Mouse (Mus musculus) layer of hippocampus, postnatal 36 days (tissue): ENCODE measurements around the gene Cpeb2. TPM values are rescaled to one million over a fixed set of nuclear protein-coding genes. Genes with fewer than 3 reads are reported as not detected.

ENCODE experiments used
- DNase-seq, 2 experiments: peaks; one replicate each; pipeline ENCODE4 v3.0.0; 2022
- total RNA-seq, 2 experiments: library from RNA; stranded (reverse); gene quantifications; 2 replicates each; pipeline ENCODE4 v1.2.3; 2021

The Cpeb2 gene
- 10 to 100 TPM; 47.0 to 48.6 TPM for total RNA-seq

- peak; percentile 92 to 93 for DNase-seq
Observed at GRCm38 (mm10) chr5:43232480-43233315, at the start of gene Cpeb2. Gene Cpeb2 (plus strand): TSS chr5:43233170.

- no peak for DNase-seq
Observed at GRCm38 (mm10) chr5:43183556-43183955, 49.4 kb upstream of the Cpeb2 start.

GRCm38 (mm10) chr5:43184834-43185233, 48.1 kb upstream of the Cpeb2 start:
- no peak for DNase-seq

GRCm38 (mm10) chr5:43185478-43185877, 47.5 kb upstream of the Cpeb2 start:
- no peak for DNase-seq

GRCm38 (mm10) chr5:43200686-43201085, 32.3 kb upstream of the Cpeb2 start:
- DNase-seq: no peak

GRCm38 (mm10) chr5:43206495-43207053, 26.4 kb upstream of the Cpeb2 start:
- no peak for DNase-seq

GRCm38 (mm10) chr5:43217468-43217867, 15.5 kb upstream of the Cpeb2 start:
- no peak for DNase-seq

- DNase-seq: no peak
Observed at GRCm38 (mm10) chr5:43217987-43218846, 14.8 kb upstream of the Cpeb2 start.

- DNase-seq: no peak
Observed at GRCm38 (mm10) chr5:43218847-43219132, 14.2 kb upstream of the Cpeb2 start.

- no peak for DNase-seq
Observed at GRCm38 (mm10) chr5:43223359-43223758, 9.6 kb upstream of the Cpeb2 start.

GRCm38 (mm10) chr5:43224245-43224644, 8.7 kb upstream of the Cpeb2 start:
- no peak for DNase-seq

- no peak for DNase-seq
Observed at GRCm38 (mm10) chr5:43226160-43226559, 6.8 kb upstream of the Cpeb2 start.

- DNase-seq: no peak
Observed at GRCm38 (mm10) chr5:43227607-43228006, 5.4 kb upstream of the Cpeb2 start.

- no peak for DNase-seq
Observed at GRCm38 (mm10) chr5:43231061-43231460, 1.9 kb upstream of the Cpeb2 start.

GRCm38 (mm10) chr5:43232149-43232479, 856 bp upstream of the Cpeb2 start:
- DNase-seq: no peak

- DNase-seq: peak; percentile 87 to 90
Observed at GRCm38 (mm10) chr5:43233316-43234181, 579 bp downstream of the Cpeb2 start.

GRCm38 (mm10) chr5:43234321-43235185, 1.6 kb downstream of the Cpeb2 start:
- peak; percentile 56 to 61 for DNase-seq

- peak; percentile 49 to 50 for DNase-seq
Observed at GRCm38 (mm10) chr5:43235186-43235785, 2.3 kb downstream of the Cpeb2 start.

- DNase-seq: no peak
Observed at GRCm38 (mm10) chr5:43235997-43236396, 3.0 kb downstream of the Cpeb2 start.

GRCm38 (mm10) chr5:43236476-43236875, 3.5 kb downstream of the Cpeb2 start:
- no peak for DNase-seq

- DNase-seq: no peak
Observed at GRCm38 (mm10) chr5:43237238-43237637, 4.3 kb downstream of the Cpeb2 start.
